ENCODE assay signal across 23 mouse cellular contexts in the genomic region with DNA sequence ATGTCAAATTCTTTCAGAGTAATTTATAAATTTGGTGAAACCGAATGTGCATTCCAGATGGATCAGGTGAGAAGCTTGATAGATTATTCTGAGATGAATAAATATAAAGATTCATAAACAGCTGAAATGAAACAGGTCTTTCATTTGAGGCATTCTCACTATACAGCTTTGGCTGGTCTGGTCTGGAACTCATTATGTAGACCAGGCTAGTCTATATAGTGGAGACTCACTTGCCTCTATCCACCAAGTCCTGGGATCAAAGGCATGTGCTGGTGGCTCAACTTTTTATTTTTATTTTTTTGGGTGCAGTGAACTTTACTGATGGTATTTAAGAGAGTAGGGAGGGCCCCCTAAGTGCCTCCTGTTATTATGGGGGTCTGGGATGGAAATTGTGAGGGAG. TPM values are rescaled to one million over a fixed set of nuclear protein-coding genes. Genes with fewer than 3 reads are reported as not detected.
DNase-seq lines count a peak whose midpoint lies in the region; ATAC-seq lines count a peak whose summit lies in the region.
"Had no signal": no experiment of that assay in that cellular context is flagged by ENCODE, and none has a peak within 500 bp of the region (broad histone marks: within the 10 kb centered on the region; RNA-seq: fewer than 3 reads in every experiment).

No protein-coding gene starts in this region.

- no peak overlapping the region for H3K27ac ChIP-seq in hindbrain, embryonic 11.5 days (ENCODE audit: low read depth, low read length)
- H3K27ac ChIP-seq in hindbrain, embryonic 10.5 days = no peak overlapping the region
- no peak overlapping the region for H3K27ac ChIP-seq in hindbrain, embryonic 13.5 days
- no peak overlapping the region for H3K27ac ChIP-seq in hindbrain, embryonic 14.5 days
- H3K27ac ChIP-seq: embryonic facial prominence, embryonic 13.5 days; embryonic facial prominence, embryonic 15.5 days; forebrain, embryonic 10.5 days; forebrain, embryonic 12.5 days had no signal

- H3K4me3 ChIP-seq in hindbrain, embryonic 11.5 days (ENCODE audit: low read depth, low read length) = no peak overlapping the region
- no peak overlapping the region for H3K4me3 ChIP-seq in hindbrain, embryonic 10.5 days
- H3K4me3 ChIP-seq in hindbrain, embryonic 13.5 days = no peak overlapping the region
- H3K4me3 ChIP-seq in hindbrain, embryonic 14.5 days (replicated peaks; ENCODE audit: low read length) = no peak overlapping the region
- H3K4me3 ChIP-seq: embryonic facial prominence, embryonic 13.5 days; embryonic facial prominence, embryonic 15.5 days; erythroblast, embryonic 14.5 days; forebrain, embryonic 10.5 days; forebrain, embryonic 12.5 days had no signal

- H3K4me1 ChIP-seq in hindbrain, embryonic 11.5 days (replicated peaks; ENCODE audit: control insufficient read depth, insufficient read depth, low read length) = no peaks in the 10 kb centered on the region
- 0 out of 2 replicates have a peak, but pooled peaks cover 4% of the 10 kb centered on the region for H3K4me1 ChIP-seq in hindbrain, embryonic 10.5 days (replicated peaks)
- H3K4me1 ChIP-seq in hindbrain, embryonic 13.5 days (replicated peaks) = no peaks in the 10 kb centered on the region
- no peaks in the 10 kb centered on the region for H3K4me1 ChIP-seq in hindbrain, embryonic 14.5 days (replicated peaks; ENCODE audit: control insufficient read depth, insufficient read depth, low read length)
- H3K4me1 ChIP-seq: embryonic facial prominence, embryonic 13.5 days; embryonic facial prominence, embryonic 15.5 days; forebrain, embryonic 12.5 days had no signal

- no peaks in the 10 kb centered on the region for H3K9me3 ChIP-seq in hindbrain, embryonic 11.5 days (ENCODE audit: control insufficient read depth, low read length)
- H3K9me3 ChIP-seq in hindbrain, embryonic 10.5 days = no peaks in the 10 kb centered on the region
- no peaks in the 10 kb centered on the region for H3K9me3 ChIP-seq in hindbrain, embryonic 13.5 days
- H3K9me3 ChIP-seq in hindbrain, embryonic 14.5 days (ENCODE audit: control insufficient read depth, low read length) = no peaks in the 10 kb centered on the region
- H3K9me3 ChIP-seq: embryonic facial prominence, embryonic 13.5 days; embryonic facial prominence, embryonic 15.5 days; forebrain, embryonic 10.5 days; forebrain, embryonic 12.5 days had no signal

- no peaks in the 10 kb centered on the region for H3K27me3 ChIP-seq in hindbrain, embryonic 11.5 days (ENCODE audit: control insufficient read depth, insufficient read depth, low read length)
- peaks cover 9% of the 10 kb centered on the region; the same call in 1 of the 2 replicates for H3K27me3 ChIP-seq in hindbrain, embryonic 10.5 days (ENCODE audit: insufficient read depth, poor library complexity, severe bottlenecking)
- peaks cover 11% of the 10 kb centered on the region; the same call in 1 of the 2 replicates for H3K27me3 ChIP-seq in hindbrain, embryonic 13.5 days
- no peaks in the 10 kb centered on the region for H3K27me3 ChIP-seq in hindbrain, embryonic 14.5 days (ENCODE audit: control insufficient read depth, insufficient read depth, low read length)
- H3K27me3 ChIP-seq: embryonic facial prominence, embryonic 13.5 days; embryonic facial prominence, embryonic 15.5 days; forebrain, embryonic 12.5 days had no signal

- H3K4me2 ChIP-seq in hindbrain, embryonic 11.5 days (replicated peaks; ENCODE audit: low read depth, low read length) = no peak overlapping the region
- no peak overlapping the region for H3K4me2 ChIP-seq in hindbrain, embryonic 13.5 days
- H3K4me2 ChIP-seq in hindbrain, embryonic 14.5 days (replicated peaks) = no peak overlapping the region
- H3K4me2 ChIP-seq: embryonic facial prominence, embryonic 13.5 days; embryonic facial prominence, embryonic 15.5 days; forebrain, embryonic 12.5 days had no signal

- WGBS in hindbrain, embryonic 11.5 days = 63% methylated on average over 1 of the region's 1 CpGs
- 61% methylated on average over 1 of the region's 1 CpGs for WGBS in hindbrain, embryonic 10.5 days
- 48% methylated on average over 1 of the region's 1 CpGs for whole genome bisulfite sequencing in hindbrain, embryonic 13.5 days
- 38% methylated on average over 1 of the region's 1 CpGs for WGBS in hindbrain, embryonic 14.5 days

- no peak for DNase-seq in hindbrain, embryonic 11.5 days (ENCODE audit: low spot score)
- DNase-seq in hindbrain, embryonic 10.5 days (ENCODE audit: low spot score) = no peak
- DNase-seq in hindbrain, embryonic 14.5 days (ENCODE audit: low spot score) = no peak
- DNase-seq: adrenal gland, adult 2 months; adrenal gland, postnatal 10 days; adrenal gland, postnatal 25 days; cerebellum, adult 11 months; cerebellum, adult 18-20 months; cerebellum, adult 8-10 months; cerebellum, adult 9-11 months; cerebellum, postnatal 14 days; cerebellum, postnatal 36 days had no signal

- no peaks in the 10 kb centered on the region for H3K36me3 ChIP-seq in hindbrain, embryonic 11.5 days (ENCODE audit: control insufficient read depth, insufficient read depth, low read length)
- no peaks in the 10 kb centered on the region for H3K36me3 ChIP-seq in hindbrain, embryonic 10.5 days
- H3K36me3 ChIP-seq in hindbrain, embryonic 13.5 days = no peaks in the 10 kb centered on the region
- H3K36me3 ChIP-seq in hindbrain, embryonic 14.5 days (replicated peaks; ENCODE audit: control insufficient read depth, insufficient read depth) = no peaks in the 10 kb centered on the region
- H3K36me3 ChIP-seq: embryonic facial prominence, embryonic 13.5 days; embryonic facial prominence, embryonic 15.5 days; forebrain, embryonic 10.5 days; forebrain, embryonic 12.5 days had no signal

- no peak overlapping the region for H3K9ac ChIP-seq in hindbrain, embryonic 11.5 days (ENCODE audit: low read depth, low read length)
- H3K9ac ChIP-seq in hindbrain, embryonic 13.5 days = no peak overlapping the region
- H3K9ac ChIP-seq in hindbrain, embryonic 14.5 days = no peak overlapping the region
- H3K9ac ChIP-seq: embryonic facial prominence, embryonic 13.5 days; embryonic facial prominence, embryonic 15.5 days; forebrain, embryonic 12.5 days had no signal

- peak; percentile 72; the same call in 1 of the 2 replicates for ATAC-seq in hindbrain, embryonic 11.5 days (ENCODE audit: low FRiP score)
- ATAC-seq in hindbrain, embryonic 13.5 days (ENCODE audit: low FRiP score) = peak; percentile 69
- ATAC-seq in hindbrain, embryonic 14.5 days (ENCODE audit: low FRiP score) = no peak
- ATAC-seq: forebrain, embryonic 14.5 days; forebrain, embryonic 16.5 days had no signal

RNA-seq across cellular contexts. Expression of a gene that starts 1.3 kb away (rescaled TPM):
- not detected in 2 replicates for polyA plus RNA-seq in hindbrain, embryonic 11.5 days (2014; fragmentation: Nextera tagmentation; extraction: Ambion mirVana)
- polyA plus RNA-seq in hindbrain, embryonic 10.5 days (2016; fragmentation: Nextera tagmentation; extraction: Ambion mirVana) = not detected in 2 replicates
- polyA plus RNA-seq in hindbrain, embryonic 13.5 days (2015; fragmentation: Nextera tagmentation; extraction: Ambion mirVana) = not detected in 2 replicates
- not detected in 2 replicates for polyA plus RNA-seq in hindbrain, embryonic 14.5 days (2014; fragmentation: Nextera tagmentation; extraction: Ambion mirVana)
- polyA plus RNA-seq: adrenal gland, adult 2 months; brain, embryonic 14.5 days; C2C12; embryonic facial prominence, embryonic 11.5 days; embryonic facial prominence, embryonic 13.5 days; embryonic facial prominence, embryonic 15.5 days; erythroblast, embryonic 14.5 days; forebrain, embryonic 10.5 days; forebrain, embryonic 12.5 days; forebrain, embryonic 14.5 days; forebrain, embryonic 16.5 days had no signal

RNA-seq across cellular contexts. Expression of a gene that starts 39.6 kb away (rescaled TPM):
- not detected in 2 replicates for polyA plus RNA-seq in hindbrain, embryonic 11.5 days (2014; fragmentation: Nextera tagmentation; extraction: Ambion mirVana)
- not detected in 2 replicates for polyA plus RNA-seq in hindbrain, embryonic 10.5 days (2016; fragmentation: Nextera tagmentation; extraction: Ambion mirVana)
- polyA plus RNA-seq in hindbrain, embryonic 13.5 days (2015; fragmentation: Nextera tagmentation; extraction: Ambion mirVana) = not detected in 2 replicates
- polyA plus RNA-seq in hindbrain, embryonic 14.5 days (2014; fragmentation: Nextera tagmentation; extraction: Ambion mirVana) = not detected in 2 replicates
- polyA plus RNA-seq: adrenal gland, adult 2 months; brain, embryonic 14.5 days; C2C12; embryonic facial prominence, embryonic 11.5 days; embryonic facial prominence, embryonic 13.5 days; embryonic facial prominence, embryonic 15.5 days; erythroblast, embryonic 14.5 days; forebrain, embryonic 10.5 days; forebrain, embryonic 12.5 days; forebrain, embryonic 14.5 days; forebrain, embryonic 16.5 days had no signal

RNA-seq across cellular contexts. Expression of a gene that starts 56.8 kb away (rescaled TPM):
- polyA plus RNA-seq in hindbrain, embryonic 11.5 days (2014; fragmentation: Nextera tagmentation; extraction: Ambion mirVana) = not detected in 2 replicates
- not detected in 2 replicates for polyA plus RNA-seq in hindbrain, embryonic 10.5 days (2016; fragmentation: Nextera tagmentation; extraction: Ambion mirVana)
- not detected in 2 replicates for polyA plus RNA-seq in hindbrain, embryonic 13.5 days (2015; fragmentation: Nextera tagmentation; extraction: Ambion mirVana)
- not detected in 2 replicates for polyA plus RNA-seq in hindbrain, embryonic 14.5 days (2014; fragmentation: Nextera tagmentation; extraction: Ambion mirVana)
- polyA plus RNA-seq: adrenal gland, adult 2 months; brain, embryonic 14.5 days; C2C12; embryonic facial prominence, embryonic 11.5 days; embryonic facial prominence, embryonic 13.5 days; embryonic facial prominence, embryonic 15.5 days; erythroblast, embryonic 14.5 days; forebrain, embryonic 10.5 days; forebrain, embryonic 12.5 days; forebrain, embryonic 14.5 days; forebrain, embryonic 16.5 days had no signal
